Mouse (Mus musculus): Measurements from ENCODE around the gene Tle6. TPM values are rescaled to one million over a fixed set of nuclear protein-coding genes. Genes with fewer than 3 reads are reported as not detected.

The Tle6 gene
- polyA plus RNA-seq, 1 experiment = 21.2 TPM

GRCm38 (mm10) chr10:81626101-81626993 lies 25.5 kb upstream of the Tle6 start:
- H3K4me1 ChIP-seq (ENCODE audit: control insufficient read depth, insufficient read depth, low read length) = no peaks in the 10 kb centered on the region
- TF ChIP-seq CTCF (IDR thresholded peaks at IDR 0.05; ENCODE audit: extremely low read depth, insufficient read depth, low read length) (no peak), POLR2A (IDR thresholded peaks at IDR 0.05; ENCODE audit: extremely low read depth, insufficient read depth, low read length) (no peak)
- H3K4me3 ChIP-seq (ENCODE audit: insufficient read depth, low read length) = peak overlapping the region; percentile 71
- no peak overlapping the region for H3K27ac ChIP-seq (ENCODE audit: insufficient read depth, low read length)

- no peak overlapping the region for H3K4me3 ChIP-seq (ENCODE audit: insufficient read depth, low read length)
- H3K27ac ChIP-seq (ENCODE audit: insufficient read depth, low read length) = no peak overlapping the region
- TF ChIP-seq CTCF (IDR thresholded peaks at IDR 0.05; ENCODE audit: extremely low read depth, insufficient read depth, low read length) = no peak
- no peak for TF ChIP-seq POLR2A (IDR thresholded peaks at IDR 0.05; ENCODE audit: extremely low read depth, insufficient read depth, low read length)
- H3K4me1 ChIP-seq (ENCODE audit: control insufficient read depth, insufficient read depth, low read length) = no peaks in the 10 kb centered on the region
Observed at GRCm38 (mm10) chr10:81623441-81623840, 22.6 kb upstream of the Tle6 start.

- TF ChIP-seq CTCF (IDR thresholded peaks at IDR 0.05; ENCODE audit: extremely low read depth, insufficient read depth, low read length) (no peak), POLR2A (IDR thresholded peaks at IDR 0.05; ENCODE audit: extremely low read depth, insufficient read depth, low read length) (no peak)
- Histone ChIP-seq H3K4me3 (ENCODE audit: insufficient read depth, low read length) (no peak overlapping the region), H3K4me1 (ENCODE audit: control insufficient read depth, insufficient read depth, low read length) (no peaks in the 10 kb centered on the region), H3K27ac (ENCODE audit: insufficient read depth, low read length) (no peak overlapping the region)
Observed at GRCm38 (mm10) chr10:81620786-81621185, 19.9 kb upstream of the Tle6 start.

- H3K27ac ChIP-seq (ENCODE audit: insufficient read depth, low read length) = no peak overlapping the region
- TF ChIP-seq POLR2A (IDR thresholded peaks at IDR 0.05; ENCODE audit: extremely low read depth, insufficient read depth, low read length) (no peak), CTCF (IDR thresholded peaks at IDR 0.05; ENCODE audit: extremely low read depth, insufficient read depth, low read length) (no peak)
- H3K4me3 ChIP-seq (ENCODE audit: insufficient read depth, low read length) = no peak overlapping the region
- H3K4me1 ChIP-seq (ENCODE audit: control insufficient read depth, insufficient read depth, low read length) = no peaks in the 10 kb centered on the region
Observed at GRCm38 (mm10) chr10:81619976-81620375, 19.1 kb upstream of the Tle6 start.

DNA sequence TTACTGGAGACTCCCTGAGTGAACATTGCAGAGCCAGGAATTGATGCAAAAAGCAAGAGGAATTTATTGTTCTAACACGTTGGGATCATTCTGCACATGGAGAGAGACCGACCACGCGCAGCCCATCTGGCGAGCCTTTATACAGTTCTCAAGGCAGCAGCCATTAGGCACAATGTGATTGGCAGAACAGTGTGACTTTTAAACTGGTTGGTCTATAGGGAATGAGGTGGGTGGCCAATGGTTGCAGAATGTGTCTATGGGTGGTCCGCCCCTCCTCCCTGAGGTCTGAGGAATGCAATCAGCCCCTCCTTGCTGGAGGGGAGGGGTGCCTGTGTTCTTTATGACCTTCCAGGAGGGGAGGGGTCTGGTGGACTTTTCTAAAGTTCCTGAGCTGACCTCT lies 14.6 kb upstream of the Tle6 start:
- no peak overlapping the region for H3K27ac ChIP-seq (ENCODE audit: insufficient read depth, low read length)
- TF ChIP-seq CTCF (IDR thresholded peaks at IDR 0.05; ENCODE audit: extremely low read depth, insufficient read depth, low read length) (no peak), POLR2A (IDR thresholded peaks at IDR 0.05; ENCODE audit: extremely low read depth, insufficient read depth, low read length) (no peak)
- no peak overlapping the region for H3K4me3 ChIP-seq (ENCODE audit: insufficient read depth, low read length)
- H3K4me1 ChIP-seq (ENCODE audit: control insufficient read depth, insufficient read depth, low read length) = no peaks in the 10 kb centered on the region

DNA sequence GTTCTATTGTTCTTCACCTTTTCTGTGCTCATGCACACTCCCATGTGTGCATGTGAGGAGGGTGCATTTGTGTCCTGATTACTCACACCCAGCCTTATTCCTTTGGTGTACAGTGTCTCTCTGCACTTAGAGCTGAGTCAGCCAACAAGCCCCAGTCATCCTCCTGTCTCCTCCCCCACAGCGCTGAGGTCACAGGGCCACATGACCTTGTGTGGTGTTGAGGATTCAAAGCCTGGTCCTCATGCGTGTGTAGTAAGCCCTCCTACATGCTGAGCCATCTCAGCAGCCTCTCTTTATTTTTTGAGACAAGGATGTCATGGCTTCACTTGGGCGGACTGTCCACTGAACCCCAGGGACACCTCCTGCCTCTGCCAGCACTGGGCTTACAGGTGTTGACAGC lies 11.9 kb upstream of the Tle6 start:
- TF ChIP-seq POLR2A (IDR thresholded peaks at IDR 0.05; ENCODE audit: extremely low read depth, insufficient read depth, low read length) (no peak), CTCF (IDR thresholded peaks at IDR 0.05; ENCODE audit: extremely low read depth, insufficient read depth, low read length) (no peak)
- Histone ChIP-seq H3K27ac (ENCODE audit: insufficient read depth, low read length) (no peak overlapping the region), H3K4me1 (ENCODE audit: control insufficient read depth, insufficient read depth, low read length) (no peaks in the 10 kb centered on the region), H3K4me3 (ENCODE audit: insufficient read depth, low read length) (no peak overlapping the region)

- Histone ChIP-seq H3K4me1 (ENCODE audit: control insufficient read depth, insufficient read depth, low read length) (peaks cover 4% of the 10 kb centered on the region; the same call in 1 of the 2 replicates), H3K4me3 (ENCODE audit: insufficient read depth, low read length) (no peak overlapping the region), H3K27ac (ENCODE audit: insufficient read depth, low read length) (no peak overlapping the region)
- no peak for TF ChIP-seq CTCF (IDR thresholded peaks at IDR 0.05; ENCODE audit: extremely low read depth, insufficient read depth, low read length)
- TF ChIP-seq POLR2A (IDR thresholded peaks at IDR 0.05; ENCODE audit: extremely low read depth, insufficient read depth, low read length) = no peak
Observed at GRCm38 (mm10) chr10:81608308-81608707, 7.4 kb upstream of the Tle6 start.

DNA sequence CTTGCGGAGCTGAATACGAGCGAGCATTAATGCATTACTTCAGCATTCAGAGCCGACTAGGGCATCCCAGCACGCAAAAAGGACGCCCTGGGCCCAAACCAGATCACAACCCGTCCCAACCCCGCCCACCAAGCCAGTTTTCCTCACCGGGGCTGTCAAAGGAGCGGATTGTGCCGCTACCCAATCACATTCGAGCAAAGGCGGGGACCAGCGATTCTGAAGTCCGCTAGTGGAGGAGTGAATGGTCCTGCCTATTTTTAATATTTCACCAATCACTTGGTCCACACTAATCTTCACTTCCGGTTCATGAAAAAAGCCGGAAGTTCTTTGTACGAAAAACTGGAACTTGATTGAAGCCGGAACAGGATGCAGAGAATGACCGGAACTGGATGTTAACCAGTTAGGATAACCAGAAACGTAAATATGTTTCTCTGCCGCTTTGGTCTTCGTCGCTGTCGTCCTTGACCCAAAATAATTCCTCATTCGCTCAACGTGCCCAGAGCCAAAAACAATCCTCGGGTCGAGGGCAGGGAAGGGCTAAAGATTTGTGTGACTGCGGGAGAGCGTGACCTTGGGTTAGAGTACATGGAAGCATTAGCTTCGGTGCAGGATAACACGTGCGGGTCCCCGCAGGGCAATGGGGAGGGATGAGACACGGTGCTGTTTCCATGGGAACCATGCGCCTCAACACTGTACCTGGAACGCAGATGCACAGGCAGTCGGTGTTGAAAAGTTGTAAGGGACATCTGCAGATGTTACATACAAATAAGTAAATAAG lies 5.3 kb upstream of the Tle6 start, which contains the start of gene BC025920:
BC025920 (plus strand) TSS at position 297 of the 778 bp plus-strand sequence.
- Histone ChIP-seq H3K27ac (ENCODE audit: insufficient read depth, low read length) (peak within 1 kb of the TSS; percentile 71), H3K4me1 (ENCODE audit: control insufficient read depth, insufficient read depth, low read length) (peaks cover 6% of the 10 kb centered on the region), H3K4me3 (ENCODE audit: insufficient read depth, low read length) (peak within 1 kb of the TSS; percentile 87)
- TF ChIP-seq CTCF (IDR thresholded peaks at IDR 0.05; ENCODE audit: extremely low read depth, insufficient read depth, low read length) = no peak
- TF ChIP-seq POLR2A (IDR thresholded peaks at IDR 0.05; ENCODE audit: extremely low read depth, insufficient read depth, low read length) = peak; percentile 56

GRCm38 (mm10) chr10:81605666-81605973 lies 4.7 kb upstream of the Tle6 start:
- Histone ChIP-seq H3K4me1 (ENCODE audit: control insufficient read depth, insufficient read depth, low read length) (peaks cover 6% of the 10 kb centered on the region), H3K4me3 (ENCODE audit: insufficient read depth, low read length) (peak overlapping the region; percentile 29), H3K27ac (ENCODE audit: insufficient read depth, low read length) (peak overlapping the region; percentile 49)
- no peak for TF ChIP-seq CTCF (IDR thresholded peaks at IDR 0.05; ENCODE audit: extremely low read depth, insufficient read depth, low read length)
- no peak for TF ChIP-seq POLR2A (IDR thresholded peaks at IDR 0.05; ENCODE audit: extremely low read depth, insufficient read depth, low read length)

Data from cortical plate, adult 2 months (tissue).